Mouse (Mus musculus) limb, embryonic 13.5 days (tissue): ENCODE measurements at regions not wholly inside any gene's neighbourhood (a gene's known extent, or its start where the extent isn't known, plus 50 kb on each side); places are given as distances from the start of the nearest gene placed in this dataset.
A peak's percentile ranks its signal among the peaks of the same experiment; 100 is the strongest.
"Not testable (repeated sequence)": the region's sequence is repeated elsewhere in the genome, so short reads cannot be mapped to it uniquely, and the experiment has no call there.

Experiments used
- ATAC-seq: fragments of 200-750 bp; cut with Nextera tagmentation; 2 replicates; pipeline ENCODE4 v1.8.0; 2017; ENCODE audit warnings: low read depth, moderate number of reproducible peaks, moderate TSS enrichment; ENCODE audit not compliant: low FRiP score
- H3K27ac ChIP-seq: fragments of 300-500 bp; sonication (generic); 2 replicates; pipeline ENCODE4 v1.5.1; 2015; ENCODE audit warnings: inconsistent platforms, mild to moderate bottlenecking, moderate library complexity
- H3K27me3 ChIP-seq: fragments of 300-500 bp; sonication (generic); 2 replicates; pipeline ENCODE4 v1.6.1; 2015; ENCODE audit warnings: mild to moderate bottlenecking, inconsistent platforms
- H3K36me3 ChIP-seq: fragments of 300-500 bp; sonication (generic); 2 replicates; pipeline ENCODE4 v1.6.1; 2015; ENCODE audit warnings: inconsistent platforms, mild to moderate bottlenecking, moderate library complexity
- H3K4me1 ChIP-seq: fragments of 300-500 bp; sonication (generic); 2 replicates; pipeline ENCODE4 v1.6.1; 2015; ENCODE audit warnings: inconsistent platforms
- H3K4me2 ChIP-seq: fragments of 300-500 bp; sonication (generic); replicated peaks from 2 replicates; pipeline ENCODE4 v1.6.1; 2015; ENCODE audit warnings: inconsistent platforms, mild to moderate bottlenecking, moderate library complexity
- H3K4me3 ChIP-seq: fragments of 300-500 bp; sonication (generic); 2 replicates; pipeline ENCODE4 v1.5.1; 2015; ENCODE audit warnings: moderate library complexity, mild to moderate bottlenecking, inconsistent platforms
- H3K9ac ChIP-seq: fragments of 300-500 bp; sonication (generic); 2 replicates; pipeline ENCODE4 v1.6.1; 2015; ENCODE audit warnings: mild to moderate bottlenecking, inconsistent platforms
- H3K9me3 ChIP-seq: fragments of 300-500 bp; sonication (generic); 2 replicates; pipeline ENCODE4 v1.6.1; 2016; ENCODE audit warnings: inconsistent platforms
- WGBS: fragments of 180-500 bp; shearing (Covaris S2); methylation state at CpG from one replicate; pipeline ENCODE4 v1.1.7; 2015; 5-methylcytosine and 5-hydroxymethylcytosine counted together

DNA sequence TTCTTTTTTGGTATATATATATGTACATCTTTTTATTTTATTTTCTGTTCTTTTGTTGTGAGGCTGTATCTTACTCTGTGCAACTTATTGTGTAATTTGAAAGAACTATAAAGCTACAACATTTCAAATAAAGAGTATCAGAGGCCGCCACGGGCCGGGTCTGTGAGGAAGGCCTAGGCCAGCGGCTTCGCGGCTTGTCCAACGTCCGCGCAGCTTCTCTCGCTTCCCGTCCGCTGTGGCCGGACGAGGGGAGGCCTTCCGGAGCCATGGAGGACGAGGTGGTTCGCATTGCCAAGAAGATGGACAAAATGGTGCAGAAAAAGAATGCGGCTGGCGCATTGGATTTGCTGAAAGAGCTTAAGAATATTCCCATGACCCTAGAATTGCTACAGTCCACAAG is 167.4 kb downstream of the Kif21a start:
- H3K27me3 ChIP-seq, H3K9me3 ChIP-seq, H3K9ac ChIP-seq, ATAC-seq, H3K36me3 ChIP-seq, H3K27ac ChIP-seq, H3K4me1 ChIP-seq, H3K4me3 ChIP-seq, H3K4me2 ChIP-seq: not testable (repeated sequence)
- WGBS, result 93% methylated on average over 19 of the region's 19 CpGs

DNA sequence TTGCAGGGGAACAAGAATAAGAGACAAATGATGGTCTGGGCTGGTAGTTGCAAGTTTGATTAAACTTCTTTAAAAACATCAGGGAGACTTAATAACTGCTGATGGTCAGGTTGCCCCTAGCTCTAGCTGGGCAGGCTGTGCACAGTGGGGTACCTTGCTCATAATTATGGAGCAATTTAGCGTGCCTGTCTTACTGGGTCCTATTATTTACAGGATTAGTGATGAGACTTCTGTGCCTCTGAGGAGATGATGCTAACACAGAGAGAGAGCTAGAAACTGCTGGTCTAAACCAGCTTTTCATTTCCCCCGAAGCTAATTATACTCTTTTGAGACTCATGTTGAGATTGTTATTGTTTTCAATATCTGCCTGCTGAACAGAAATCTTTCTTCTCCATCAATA is 180.3 kb downstream of the Kif21a start:
- no peak overlapping the region for H3K4me2 ChIP-seq
- H3K4me3 ChIP-seq, result no peak overlapping the region
- no peaks in the 10 kb centered on the region for H3K4me1 ChIP-seq
- ATAC-seq, result no peak
- H3K27ac ChIP-seq, result no peak overlapping the region
- no peaks in the 10 kb centered on the region for H3K27me3 ChIP-seq
- H3K36me3 ChIP-seq, result no peaks in the 10 kb centered on the region
- H3K9ac ChIP-seq, result no peak overlapping the region
- 59% methylated on average over 2 of the region's 2 CpGs for WGBS
- no peaks in the 10 kb centered on the region for H3K9me3 ChIP-seq

DNA sequence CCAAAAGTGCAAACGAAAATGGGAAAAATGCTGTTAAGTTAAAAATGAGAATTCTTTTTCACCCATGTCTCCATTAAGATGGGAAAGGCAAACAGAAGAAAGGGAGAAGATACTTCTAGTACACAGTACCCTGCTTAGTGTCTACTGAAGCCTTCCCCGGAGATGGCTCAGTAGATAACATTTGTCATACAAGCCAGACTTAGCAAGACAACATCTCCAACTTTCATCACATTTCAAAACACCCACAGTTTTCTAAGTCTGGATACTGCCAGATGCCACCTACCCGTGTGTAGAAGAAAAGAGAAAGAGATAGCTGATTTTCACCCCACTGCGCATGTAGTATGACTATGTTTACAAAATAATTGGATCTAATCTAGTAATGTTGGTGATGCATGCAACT is 174.5 kb upstream of the Cpne8 start:
- 90% methylated on average over 1 of the region's 4 CpGs for WGBS
- not testable (repeated sequence) for H3K4me3 ChIP-seq, ATAC-seq

GRCm38 (mm10) chr15:90851991-90852390 is 172.8 kb upstream of the Cpne8 start:
- Histone ChIP-seq H3K4me2 (no peak overlapping the region), H3K36me3 (no peaks in the 10 kb centered on the region), H3K4me3 (no peak overlapping the region), H3K27ac (no peak overlapping the region), H3K9ac (no peak overlapping the region), H3K27me3 (no peaks in the 10 kb centered on the region), H3K9me3 (no peaks in the 10 kb centered on the region), H3K4me1 (no peaks in the 10 kb centered on the region)
- WGBS, result 88% methylated on average over 2 of the region's 2 CpGs
- no peak for ATAC-seq

More for the DNA sequence above, 174.5 kb upstream of the Cpne8 start:
- H3K27ac ChIP-seq, H3K36me3 ChIP-seq, H3K27me3 ChIP-seq, H3K9me3 ChIP-seq, H3K9ac ChIP-seq, H3K4me1 ChIP-seq, H3K4me2 ChIP-seq: not testable (repeated sequence)

- H3K27ac ChIP-seq, result no peak overlapping the region
- H3K4me2 ChIP-seq, result no peak overlapping the region
- H3K36me3 ChIP-seq, result no peaks in the 10 kb centered on the region
- no peak overlapping the region for H3K9ac ChIP-seq
- H3K4me1 ChIP-seq, result no peaks in the 10 kb centered on the region
- no peak for ATAC-seq
- 30% methylated on average over 5 of the region's 5 CpGs for WGBS
- H3K4me3 ChIP-seq, result no peak overlapping the region
- no peaks in the 10 kb centered on the region for H3K9me3 ChIP-seq
- no peaks in the 10 kb centered on the region for H3K27me3 ChIP-seq
Observed at GRCm38 (mm10) chr15:90841471-90841870, 162.2 kb upstream of the Cpne8 start.

DNA sequence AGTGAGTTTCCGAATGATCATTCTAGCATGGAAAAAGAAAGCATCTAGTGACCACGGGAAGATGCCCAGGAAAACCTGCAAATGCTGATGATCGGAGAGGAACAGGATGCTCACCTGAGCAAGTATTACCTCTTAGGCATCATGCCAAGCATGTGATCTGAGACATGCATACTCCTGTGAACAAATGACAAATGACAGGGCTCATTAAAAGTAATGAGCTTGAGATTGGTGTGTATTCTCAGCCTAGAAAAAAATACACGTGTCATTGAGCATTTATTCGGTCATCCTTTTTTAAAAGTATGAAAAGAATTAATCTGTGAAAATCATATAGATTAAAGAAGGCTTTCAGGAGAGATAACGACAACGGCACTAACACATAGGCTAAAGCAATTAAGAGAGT is 156.4 kb upstream of the Cpne8 start:
- no peaks in the 10 kb centered on the region for H3K4me1 ChIP-seq
- no peak overlapping the region for H3K27ac ChIP-seq
- no peak overlapping the region for H3K4me2 ChIP-seq
- H3K4me3 ChIP-seq, result no peak overlapping the region
- no peak overlapping the region for H3K9ac ChIP-seq
- H3K9me3 ChIP-seq, result peaks cover 5% of the 10 kb centered on the region; the same call in 1 of the 2 replicates
- H3K27me3 ChIP-seq, result no peaks in the 10 kb centered on the region
- 72% methylated on average over 7 of the region's 7 CpGs for WGBS
- no peak for ATAC-seq
- H3K36me3 ChIP-seq, result no peaks in the 10 kb centered on the region

GRCm38 (mm10) chr15:90827816-90828215 is 148.6 kb upstream of the Cpne8 start:
- WGBS, result 18% methylated on average over 4 of the region's 4 CpGs
- Histone ChIP-seq H3K27me3 (no peaks in the 10 kb centered on the region), H3K4me1 (no peaks in the 10 kb centered on the region), H3K4me2 (no peak overlapping the region), H3K4me3 (no peak overlapping the region), H3K36me3 (no peaks in the 10 kb centered on the region), H3K9ac (no peak overlapping the region), H3K27ac (no peak overlapping the region), H3K9me3 (peaks cover 5% of the 10 kb centered on the region; the same call in 1 of the 2 replicates)
- ATAC-seq, result no peak

- WGBS, result 88% methylated on average over 6 of the region's 6 CpGs
- no peaks in the 10 kb centered on the region for H3K36me3 ChIP-seq
- H3K27ac ChIP-seq, result no peak overlapping the region
- H3K4me1 ChIP-seq, result no peaks in the 10 kb centered on the region
- H3K4me3 ChIP-seq, result no peak overlapping the region
- ATAC-seq, result no peak
- no peak overlapping the region for H3K4me2 ChIP-seq
- no peak overlapping the region for H3K9ac ChIP-seq
- H3K9me3 ChIP-seq, result no peaks in the 10 kb centered on the region
- H3K27me3 ChIP-seq, result no peaks in the 10 kb centered on the region
Observed at GRCm38 (mm10) chr15:90822306-90822705, 143.1 kb upstream of the Cpne8 start.

DNA sequence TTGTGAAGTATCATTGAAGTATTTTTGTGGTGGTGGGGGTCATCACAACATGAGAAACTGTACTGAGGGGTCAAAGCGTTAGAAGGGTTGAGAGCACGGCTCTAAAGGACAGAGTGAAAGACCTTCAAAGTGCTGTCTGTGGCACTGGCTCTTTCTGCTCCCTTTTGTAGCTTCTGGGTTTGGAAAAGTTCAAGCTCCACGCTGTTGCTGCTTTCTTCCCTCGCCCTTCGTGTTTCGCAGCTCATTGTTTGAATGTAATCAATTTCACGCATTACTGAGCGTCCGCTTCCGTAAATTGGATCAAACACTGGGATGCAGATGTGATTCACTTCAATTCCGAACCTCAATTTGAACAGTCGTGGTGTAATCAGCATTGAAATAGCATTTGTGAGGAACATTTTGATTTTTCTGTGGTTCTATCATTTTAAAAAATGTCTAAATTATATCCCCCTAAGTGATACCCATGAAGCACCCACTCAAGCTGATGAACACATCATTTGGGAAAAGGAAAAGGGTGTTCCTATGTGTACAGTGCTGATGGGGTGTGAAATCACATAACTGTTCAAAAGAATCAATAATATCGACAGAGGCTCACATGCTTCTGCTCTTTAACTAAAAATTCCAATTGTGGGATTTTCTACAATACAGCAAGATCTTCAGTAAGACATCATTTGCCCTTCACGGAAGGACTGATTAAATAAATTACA is 140.9 kb upstream of the Cpne8 start:
- no peak overlapping the region for H3K9ac ChIP-seq
- no peaks in the 10 kb centered on the region for H3K9me3 ChIP-seq
- no peaks in the 10 kb centered on the region for H3K4me1 ChIP-seq
- H3K27ac ChIP-seq, result no peak overlapping the region
- no peak overlapping the region for H3K4me2 ChIP-seq
- no peaks in the 10 kb centered on the region for H3K36me3 ChIP-seq
- H3K4me3 ChIP-seq, result no peak overlapping the region
- no peaks in the 10 kb centered on the region for H3K27me3 ChIP-seq
- 82% methylated on average over 14 of the region's 14 CpGs for WGBS
- no peak for ATAC-seq

DNA sequence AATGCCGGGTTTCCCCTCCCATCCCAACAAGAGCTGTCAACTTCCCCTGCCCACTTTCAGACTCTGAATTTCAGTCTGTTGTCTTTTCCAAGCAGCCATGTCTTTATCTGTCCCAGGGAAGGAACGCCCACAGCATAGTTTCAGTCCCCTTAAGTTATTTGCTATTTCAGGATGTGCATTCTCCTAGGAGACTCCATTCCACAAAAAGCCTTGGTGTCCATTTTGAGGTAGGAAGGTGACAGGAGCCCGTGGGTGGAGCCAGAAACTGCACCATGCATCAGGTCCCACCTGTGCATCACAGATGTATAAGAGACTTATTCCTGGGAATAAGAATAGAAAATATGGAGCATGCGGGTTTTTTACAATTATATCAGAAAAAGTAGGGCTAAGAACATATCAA is 138.9 kb upstream of the Cpne8 start:
- Histone ChIP-seq H3K36me3 (no peaks in the 10 kb centered on the region), H3K27me3 (no peaks in the 10 kb centered on the region), H3K9me3 (no peaks in the 10 kb centered on the region), H3K27ac (no peak overlapping the region), H3K4me2 (no peak overlapping the region), H3K4me1 (peaks cover 6% of the 10 kb centered on the region), H3K4me3 (no peak overlapping the region), H3K9ac (no peak overlapping the region)
- WGBS, result 86% methylated on average over 4 of the region's 4 CpGs
- no peak for ATAC-seq

- H3K36me3 ChIP-seq, result no peaks in the 10 kb centered on the region
- H3K4me2 ChIP-seq, result no peak overlapping the region
- peak; percentile 19; the same call in 1 of the 2 replicates for ATAC-seq
- H3K4me1 ChIP-seq, result peaks cover 6% of the 10 kb centered on the region
- H3K9ac ChIP-seq, result no peak overlapping the region
- H3K4me3 ChIP-seq, result no peak overlapping the region
- 32% methylated on average over 5 of the region's 5 CpGs for WGBS
- H3K27me3 ChIP-seq, result no peaks in the 10 kb centered on the region
- no peak overlapping the region for H3K27ac ChIP-seq
- no peaks in the 10 kb centered on the region for H3K9me3 ChIP-seq
Observed at GRCm38 (mm10) chr15:90813907-90814306, 134.7 kb upstream of the Cpne8 start.

DNA sequence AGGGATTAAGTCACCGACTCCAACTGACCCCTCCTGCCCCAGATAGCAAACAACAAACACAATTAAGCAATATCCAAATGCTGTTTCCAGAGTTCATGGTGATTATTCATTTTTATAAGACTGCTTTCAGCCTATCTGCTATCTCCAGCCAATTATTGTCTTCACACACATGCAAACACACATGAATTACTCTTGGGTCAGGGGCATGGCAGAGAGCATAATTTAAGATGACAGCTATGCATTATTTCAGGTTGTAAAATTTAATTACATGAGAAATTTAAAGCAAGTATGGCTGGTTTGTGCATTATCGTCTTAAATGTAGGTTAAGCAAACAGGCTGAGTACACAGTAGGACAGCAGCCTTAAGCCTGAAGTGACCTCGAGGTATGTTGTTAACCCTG is 131.1 kb upstream of the Cpne8 start:
- H3K9ac ChIP-seq, result no peak overlapping the region
- peaks cover 6% of the 10 kb centered on the region for H3K4me1 ChIP-seq
- no peak for ATAC-seq
- WGBS, result 52% methylated on average over 3 of the region's 3 CpGs
- H3K4me3 ChIP-seq, result no peak overlapping the region
- H3K36me3 ChIP-seq, result no peaks in the 10 kb centered on the region
- H3K27me3 ChIP-seq, result no peaks in the 10 kb centered on the region
- no peak overlapping the region for H3K4me2 ChIP-seq
- H3K27ac ChIP-seq, result no peak overlapping the region
- no peaks in the 10 kb centered on the region for H3K9me3 ChIP-seq

GRCm38 (mm10) chr15:90808236-90808635 is 129.0 kb upstream of the Cpne8 start:
- H3K9me3 ChIP-seq, result no peaks in the 10 kb centered on the region
- H3K9ac ChIP-seq, result no peak overlapping the region
- no peaks in the 10 kb centered on the region for H3K27me3 ChIP-seq
- no peaks in the 10 kb centered on the region for H3K4me1 ChIP-seq
- no peak overlapping the region for H3K27ac ChIP-seq
- H3K36me3 ChIP-seq, result no peaks in the 10 kb centered on the region
- H3K4me3 ChIP-seq, result no peak overlapping the region
- no peak for ATAC-seq
- 77% methylated on average over 6 of the region's 6 CpGs for WGBS
- no peak overlapping the region for H3K4me2 ChIP-seq
